Mouse (Mus musculus) monocyte, adult 5-6 weeks (primary cell): ENCODE measurements around the gene Atp13a5. TPM values are rescaled to one million over a fixed set of nuclear protein-coding genes. Genes with fewer than 3 reads are reported as not detected.

Experiments used
- ATAC-seq: fragments of 153-309, 156-312 bp; replicated peaks from 2 replicates; pipeline ENCODE4 v1.8.0; 2017; ENCODE audit warnings: mild to moderate bottlenecking; ENCODE audit not compliant: low TSS enrichment, insufficient number of reproducible peaks, severe bottlenecking, poor library complexity, low FRiP score
- total RNA-seq: library from RNA; stranded (forward); fragments of 200-1000, 200-491, 200-594 nt; gene quantifications from 3 replicates; pipeline ENCODE4 v1.2.3, GENCODE M21; 2017

The Atp13a5 gene
- total RNA-seq: not detected in 3 replicates

DNA sequence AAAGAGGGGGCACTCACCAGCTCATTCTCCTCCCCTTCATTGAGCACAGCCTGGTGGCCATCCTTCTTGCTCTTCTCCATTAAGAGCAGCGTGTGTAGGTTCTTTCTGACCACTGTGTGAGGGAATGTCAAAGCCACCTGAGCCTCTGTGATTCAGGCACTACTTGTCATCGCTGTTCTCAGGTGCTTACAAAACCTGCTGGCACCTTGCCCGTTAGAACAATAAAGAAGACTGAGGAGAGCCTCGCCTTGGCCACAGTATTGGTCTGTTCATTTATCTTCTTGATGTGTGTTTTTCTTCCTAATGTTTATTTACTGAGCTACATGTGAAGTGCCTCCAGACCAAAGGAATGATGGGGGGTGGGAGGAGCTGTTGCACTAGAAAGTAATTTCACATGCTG is at the start of gene Atp13a5:
TSS of gene Atp13a5 (minus strand) at position 275 of the 400 bp plus-strand sequence.
- no peak for ATAC-seq

DNA sequence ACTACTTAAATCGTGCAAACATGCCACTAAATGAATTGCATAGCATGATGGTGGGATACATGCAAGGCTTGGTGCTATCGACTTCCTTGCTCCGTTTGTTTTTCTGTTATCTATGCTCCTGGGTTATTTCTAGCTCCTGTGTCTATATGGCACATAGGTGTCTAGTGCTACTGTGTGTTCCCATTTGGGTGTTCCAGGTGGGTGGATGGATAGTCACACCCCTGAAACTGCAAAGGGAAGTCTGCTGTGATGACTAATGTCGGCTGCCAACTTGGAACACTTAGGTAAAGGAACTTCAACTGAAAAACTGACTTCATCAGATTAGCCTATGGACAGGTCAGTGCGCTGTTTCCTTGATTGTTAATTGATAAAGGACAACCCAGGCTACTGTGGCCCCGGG is 36.3 kb upstream of the Atp13a5 start:
- ATAC-seq: no peak

DNA sequence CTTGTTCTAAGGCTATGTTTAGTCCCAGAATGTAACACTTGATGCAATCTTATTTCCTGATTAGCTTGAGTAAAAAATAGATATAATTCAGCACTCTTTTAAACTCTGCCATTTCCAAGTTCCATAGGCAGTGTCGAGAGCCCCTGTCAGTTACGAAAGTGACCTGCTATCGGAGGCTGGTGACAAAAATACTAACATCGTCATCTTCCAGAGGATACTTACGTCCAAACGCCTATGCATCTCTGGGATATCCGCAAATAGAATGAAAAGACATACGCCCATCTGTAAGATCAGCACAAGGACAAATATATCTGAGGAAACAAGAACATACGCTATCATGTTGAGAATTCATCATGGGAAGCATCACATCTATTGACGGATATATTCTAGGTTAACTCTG is 28.8 kb upstream of the Atp13a5 start:
- no peak for ATAC-seq

DNA sequence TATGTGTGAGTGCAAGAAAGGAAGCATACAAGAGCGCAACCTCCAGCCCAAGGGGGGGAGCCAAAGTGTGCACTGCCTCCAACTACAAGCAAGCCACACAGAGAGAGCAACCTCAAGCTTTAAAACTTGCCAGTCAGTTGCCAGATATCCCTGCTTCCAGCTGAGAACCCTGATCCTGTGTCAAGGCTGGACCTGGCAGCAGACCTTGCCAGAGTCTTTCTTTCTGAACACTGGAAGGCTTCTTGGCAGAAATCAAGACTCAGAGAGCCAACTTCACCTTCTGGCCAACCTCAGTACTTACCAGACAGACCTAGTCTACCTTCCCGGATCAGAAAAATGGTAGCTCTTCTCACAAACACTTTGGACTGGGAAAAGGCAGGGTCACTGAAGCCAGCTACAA is 20.5 kb upstream of the Atp13a5 start:
- no peak for ATAC-seq

DNA sequence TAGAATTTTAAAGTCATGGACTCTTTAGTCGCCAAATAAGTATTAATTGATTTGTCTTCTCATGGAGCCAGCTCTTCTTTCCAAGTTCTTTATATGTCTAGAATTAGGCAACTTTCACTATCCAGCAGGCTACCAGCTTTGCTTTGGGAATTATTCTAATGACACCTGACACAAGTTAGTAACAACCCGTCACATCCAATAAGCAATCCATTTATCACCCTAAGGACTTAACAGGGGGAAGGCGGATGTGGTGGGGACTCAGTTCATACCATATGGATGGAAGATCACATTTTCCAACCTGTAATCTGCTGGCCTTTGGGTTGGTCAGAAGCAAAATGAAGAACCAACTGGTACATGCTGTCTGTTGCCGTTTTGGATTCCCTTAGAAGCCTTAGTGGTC is 6.2 kb upstream of the Atp13a5 start:
- ATAC-seq: no peak

DNA sequence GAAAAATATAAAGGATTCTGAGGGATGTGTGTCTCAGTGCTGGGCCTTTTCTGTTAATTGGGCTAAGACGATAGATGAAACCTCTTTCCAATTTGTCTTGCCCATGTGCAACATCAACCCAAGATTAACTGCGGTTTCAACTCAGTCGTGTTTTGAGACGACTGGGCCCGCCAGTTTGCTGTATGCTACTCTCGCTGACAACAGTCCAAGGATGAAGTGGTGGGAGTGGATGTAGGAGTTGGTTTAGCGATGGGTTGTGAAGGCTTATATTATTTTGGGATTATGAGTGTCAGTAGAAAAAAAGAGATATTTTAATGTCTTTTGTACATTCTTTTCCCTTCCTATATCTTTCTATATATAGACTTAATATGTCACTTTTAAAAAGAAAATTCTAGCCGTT is 3.9 kb downstream of the Atp13a5 start:
- ATAC-seq: no peak

DNA sequence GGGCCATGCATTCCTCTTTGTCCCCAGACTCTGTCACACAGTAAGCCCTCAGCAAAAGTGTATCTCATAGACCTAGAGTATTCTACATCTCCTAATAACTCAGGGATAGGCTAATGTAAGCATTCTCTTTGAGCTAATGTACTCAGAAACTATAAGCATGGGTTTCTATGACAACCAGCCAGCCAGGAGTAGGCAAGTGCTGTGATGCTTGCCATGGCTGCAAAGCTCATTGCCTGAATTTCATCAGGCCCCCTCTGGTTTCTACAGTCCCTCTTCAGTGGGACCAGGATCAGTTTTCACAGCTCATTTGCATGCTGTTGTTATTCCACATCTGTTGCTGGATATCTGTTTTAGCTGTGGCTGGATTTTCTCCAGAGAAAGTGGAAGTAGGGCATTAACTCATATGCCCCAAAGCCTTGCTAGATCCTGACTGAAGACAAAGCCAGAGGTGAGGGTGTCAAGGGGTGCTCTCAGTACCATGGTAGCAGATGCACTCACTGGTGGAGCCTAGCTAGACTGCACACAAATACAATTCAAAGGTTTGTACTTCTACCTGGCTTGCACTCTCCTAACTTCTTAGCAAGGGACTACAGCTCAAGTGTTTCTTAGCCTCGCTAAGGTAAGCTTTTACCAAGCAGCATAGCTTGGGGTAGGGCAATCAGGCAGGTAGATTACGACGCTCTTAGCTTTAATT is 47.0 kb downstream of the Atp13a5 start:
- no peak for ATAC-seq

DNA sequence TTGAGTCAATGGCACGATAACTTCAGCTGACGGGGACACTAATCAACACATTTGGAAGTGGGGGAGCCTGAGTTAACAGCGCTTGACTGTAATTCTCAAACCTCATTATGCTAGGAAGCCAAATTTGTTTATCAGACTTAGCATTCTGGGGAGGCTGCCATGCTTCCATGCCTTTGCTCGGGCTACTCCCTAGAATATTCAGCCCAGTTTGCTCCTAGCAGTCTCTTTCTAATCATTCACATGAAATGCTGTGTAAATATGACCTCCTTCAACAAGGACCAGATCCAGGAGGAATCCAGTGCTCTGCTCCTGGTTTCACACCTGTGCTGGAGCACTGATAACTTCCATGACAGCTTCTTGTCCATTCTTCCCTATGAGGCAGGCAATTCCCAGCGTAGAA is 47.6 kb downstream of the Atp13a5 start:
- ATAC-seq: no peak

DNA sequence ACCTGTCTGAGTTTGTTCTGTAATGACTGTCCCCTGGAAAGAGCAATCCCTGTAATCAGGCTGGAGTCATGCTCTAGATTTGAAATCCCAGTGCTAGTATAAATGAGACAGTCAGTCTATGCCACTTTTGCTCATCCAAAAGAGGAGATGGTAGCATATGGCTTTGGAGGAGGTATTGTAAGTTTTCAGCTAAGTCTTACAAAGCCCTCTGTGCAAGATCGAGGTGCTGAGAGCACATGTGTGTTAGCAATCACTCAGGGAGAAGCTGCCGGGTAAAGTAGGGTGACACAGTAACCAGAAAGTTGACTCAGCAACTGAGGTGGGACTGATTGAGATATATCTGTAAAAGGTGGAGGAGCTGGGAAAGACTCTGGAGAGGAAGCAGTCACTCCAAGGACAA is 49.3 kb downstream of the Atp13a5 start:
- no peak for ATAC-seq

DNA sequence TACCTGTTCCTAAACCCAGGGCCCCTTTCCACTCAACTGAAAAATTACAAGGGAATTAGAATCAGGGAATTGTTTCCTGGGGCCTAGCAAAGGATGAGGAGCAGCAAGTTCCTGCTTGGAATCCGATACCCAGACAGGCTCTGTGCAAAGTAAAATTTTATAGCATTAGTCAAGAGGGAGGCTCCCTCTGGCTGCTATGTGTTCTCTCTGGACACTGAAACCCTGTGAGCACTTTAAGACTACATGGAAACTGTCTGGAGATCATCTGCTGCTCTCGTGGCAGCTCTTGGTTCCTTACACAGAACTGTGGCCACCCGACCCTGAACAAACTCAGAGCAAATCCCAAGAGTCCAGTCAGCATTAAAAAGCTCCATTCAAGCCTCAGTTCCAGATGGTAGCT is 50.6 kb downstream of the Atp13a5 start:
- ATAC-seq: no peak

DNA sequence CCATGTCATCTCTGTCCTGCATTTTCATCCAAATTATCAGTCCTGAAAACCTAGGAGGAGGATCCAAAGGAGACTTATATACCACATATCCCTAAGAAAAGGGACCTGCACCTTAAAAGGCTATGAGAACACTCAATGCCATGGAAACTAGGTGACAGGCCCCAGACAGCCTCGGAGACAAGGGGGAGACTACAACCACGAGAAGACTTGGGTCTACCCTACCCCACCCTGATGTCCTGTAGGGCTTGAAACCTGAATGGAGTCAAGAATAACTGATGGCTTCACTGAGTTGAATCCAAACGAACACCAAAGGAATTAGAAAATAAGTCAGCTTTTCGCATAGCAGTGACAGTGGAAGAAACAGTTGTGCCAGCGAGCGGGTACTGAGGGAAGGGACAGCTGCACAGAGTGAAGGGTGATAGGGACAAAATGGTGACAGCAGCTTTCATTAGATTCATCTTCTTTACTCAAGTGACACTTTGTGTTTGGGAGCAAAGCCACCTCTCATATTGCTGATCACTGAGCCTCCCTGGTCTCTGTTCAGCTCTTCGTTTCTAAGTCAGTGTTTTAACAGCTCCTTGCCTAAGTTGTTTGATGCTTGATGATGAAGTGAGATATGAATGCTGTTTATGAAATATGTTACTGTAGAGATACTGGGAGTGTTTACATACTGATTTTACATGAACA is 53.2 kb downstream of the Atp13a5 start:
- ATAC-seq: no peak

DNA sequence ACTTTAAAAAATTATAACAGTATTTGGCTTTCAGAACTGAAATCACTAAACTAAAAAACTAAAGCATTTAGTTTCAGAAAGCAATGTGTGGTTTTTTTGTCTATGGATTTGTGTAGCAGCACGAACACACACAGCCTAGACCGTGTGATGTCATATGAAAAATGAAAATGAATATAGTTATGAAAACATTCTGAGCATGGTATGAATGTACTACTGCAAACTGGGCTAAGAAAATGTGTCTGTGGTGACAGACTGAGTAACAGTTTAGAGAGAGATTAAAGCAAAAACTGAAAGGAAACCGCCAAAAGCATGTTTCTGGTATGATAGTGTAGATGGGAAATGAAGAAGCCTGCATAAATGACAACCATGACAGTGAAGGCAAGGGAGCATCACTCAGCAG is 57.8 kb downstream of the Atp13a5 start:
- ATAC-seq: no peak

DNA sequence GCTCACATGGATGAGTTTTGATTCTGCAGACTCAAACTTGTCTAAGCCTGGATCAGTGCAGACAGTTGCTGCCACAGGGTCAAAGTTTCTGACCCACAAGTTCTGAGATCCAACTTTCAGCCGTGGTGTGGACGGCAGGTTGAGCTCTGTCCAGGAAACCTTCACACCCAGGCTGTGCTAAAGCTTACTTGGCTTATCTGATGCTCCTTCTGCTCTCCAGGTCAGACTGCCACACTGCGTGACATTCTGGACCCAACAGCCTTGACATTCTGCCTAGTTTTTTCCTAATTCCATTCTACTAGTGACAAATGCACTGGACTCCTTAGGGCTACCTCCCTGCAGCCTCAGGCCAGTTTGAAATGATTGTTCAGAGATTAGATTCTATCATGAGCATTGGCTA is 63.1 kb downstream of the Atp13a5 start:
- no peak for ATAC-seq

DNA sequence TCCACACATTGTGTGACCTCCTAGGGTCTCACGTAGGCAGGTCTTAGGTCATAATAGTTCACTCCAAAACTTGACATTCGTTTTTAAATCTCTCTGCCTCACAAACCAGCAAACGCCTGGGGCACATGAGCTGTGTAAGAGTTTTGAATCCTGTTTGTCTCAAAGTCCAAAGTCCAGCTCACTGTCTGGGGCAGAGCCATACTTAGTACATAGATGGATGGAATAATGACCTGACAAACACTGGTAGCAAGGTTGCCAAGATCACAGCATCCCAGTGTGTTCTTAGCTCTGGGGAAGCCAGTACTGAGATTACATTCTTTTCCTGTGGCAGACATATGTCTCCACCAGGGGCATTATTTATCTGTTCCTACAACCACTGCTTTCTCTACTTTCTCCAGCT is 63.5 kb downstream of the Atp13a5 start:
- ATAC-seq: no peak

DNA sequence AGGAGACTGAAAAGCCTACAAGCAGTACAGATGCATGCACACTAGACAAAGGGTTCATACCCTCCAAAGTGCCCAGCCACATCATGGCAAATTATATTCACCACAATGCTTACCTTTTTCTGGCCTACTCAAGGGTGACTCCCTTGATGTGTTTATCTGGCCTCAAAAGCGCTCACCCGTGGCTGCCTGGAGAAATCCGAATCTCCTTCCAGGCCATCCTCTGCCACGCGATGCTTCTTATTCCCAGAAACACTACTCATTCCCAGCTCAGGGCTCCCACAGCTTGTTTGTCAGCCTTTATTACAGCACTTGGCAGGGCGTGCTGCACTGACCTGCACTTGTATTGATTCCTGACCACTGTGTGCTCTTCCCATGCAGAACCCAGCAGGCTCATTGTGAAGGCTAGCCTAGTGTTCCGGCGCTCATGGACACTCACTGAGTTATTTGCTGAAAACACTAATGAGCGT is 80.9 kb downstream of the Atp13a5 start:
- no peak for ATAC-seq

DNA sequence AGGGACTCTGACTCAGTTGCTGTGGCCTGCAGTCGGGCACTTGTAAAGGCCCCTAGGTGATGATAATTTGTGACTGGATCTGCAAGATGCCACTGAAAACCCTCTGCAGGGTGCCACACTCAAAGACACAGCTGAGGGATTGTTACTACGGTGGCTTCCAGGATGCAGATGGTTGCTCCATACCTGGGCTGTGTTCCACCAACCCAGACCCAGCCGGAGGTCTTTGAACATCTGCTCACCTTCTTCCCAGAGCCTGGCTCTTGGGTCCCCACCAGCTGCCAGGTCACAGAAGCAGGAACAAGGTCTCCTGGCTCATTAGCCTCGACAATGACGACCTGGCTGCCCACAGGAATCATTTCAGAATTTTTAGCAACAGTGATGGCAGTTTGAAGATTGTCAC is 97.8 kb downstream of the Atp13a5 start:
- ATAC-seq: no peak

DNA sequence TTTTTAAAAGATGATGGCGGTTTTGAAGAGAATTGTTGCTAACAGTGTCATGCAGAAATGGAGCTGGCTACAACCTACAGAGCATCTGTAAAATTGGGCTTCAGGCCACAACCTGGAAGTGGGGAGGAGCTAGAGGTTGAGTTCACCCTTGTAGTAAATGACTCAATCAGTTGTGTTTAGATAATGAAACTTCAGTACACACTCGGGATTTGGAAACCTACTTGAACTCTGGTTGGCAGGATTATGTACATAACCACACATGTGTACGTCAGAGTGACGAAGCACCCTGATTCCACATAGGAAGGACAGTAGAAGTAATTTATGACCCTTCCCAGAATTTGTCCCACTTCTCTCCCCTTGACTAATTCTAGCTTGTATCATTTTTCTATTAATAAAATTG is 124.2 kb downstream of the Atp13a5 start:
- no peak for ATAC-seq

DNA sequence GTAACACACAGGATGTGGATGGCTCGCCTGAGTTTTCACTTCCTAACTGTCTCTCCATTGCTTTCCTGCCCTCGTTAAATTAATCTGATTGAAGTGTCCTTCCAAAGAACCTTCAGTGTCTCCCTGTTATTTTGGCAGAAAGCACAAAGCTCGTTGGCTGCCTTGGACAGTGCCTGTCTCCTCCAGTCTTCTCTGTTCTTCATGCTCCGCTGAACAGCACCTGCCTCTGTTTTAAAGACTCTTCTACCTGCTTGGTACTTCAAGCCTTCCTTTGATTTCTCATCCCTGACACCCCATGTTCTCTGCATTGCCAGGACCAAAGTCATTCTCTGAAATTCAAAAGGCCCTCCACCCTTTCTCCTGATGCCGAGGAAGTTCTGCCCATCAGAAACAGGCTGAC is 142.6 kb downstream of the Atp13a5 start:
- ATAC-seq: no peak

DNA sequence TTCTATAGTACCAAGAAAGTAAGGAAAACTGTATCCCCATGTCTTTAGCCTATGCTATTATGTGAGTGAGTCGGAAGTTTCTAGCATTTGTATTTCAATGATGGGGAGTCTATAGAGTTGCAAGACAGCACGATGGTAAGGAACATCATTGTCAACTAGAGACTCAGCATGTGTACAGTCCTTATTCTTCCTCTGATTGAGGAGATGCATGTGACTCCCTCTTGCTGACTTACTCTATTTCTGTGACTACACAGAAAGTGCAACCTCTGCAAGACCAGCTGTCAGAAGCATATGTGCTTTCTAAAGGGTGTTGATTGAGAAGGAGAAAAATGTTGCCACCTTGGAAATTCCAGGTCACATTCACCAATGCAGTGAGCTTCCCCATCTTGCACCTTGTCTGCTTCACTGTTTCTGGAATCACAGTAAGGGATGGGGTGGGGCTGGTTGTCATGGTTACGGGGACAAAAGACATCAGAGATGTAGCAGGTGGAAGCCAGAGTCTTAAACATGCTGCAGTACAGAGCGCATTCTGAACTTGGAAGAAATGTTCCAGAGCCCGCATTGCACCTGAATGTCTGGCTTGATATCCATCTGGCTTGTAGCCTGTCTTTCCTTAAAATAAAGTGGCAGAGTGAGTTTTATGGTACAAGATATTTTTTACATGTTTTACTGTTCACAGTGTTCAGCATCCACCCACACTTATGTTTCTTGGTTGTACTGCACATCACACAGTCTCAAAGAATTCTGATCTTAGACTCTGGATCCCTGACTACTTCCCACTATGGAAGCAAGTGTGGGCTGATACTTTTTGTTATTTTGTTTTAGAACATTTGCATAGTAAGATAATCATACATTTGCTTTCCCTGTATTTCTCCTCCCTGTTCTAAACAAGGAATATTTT is 161.9 kb downstream of the Atp13a5 start:
- ATAC-seq: no peak
